Mouse (Mus musculus): ENCODE results near the gene Tead4. TPM values are rescaled to one million over a fixed set of nuclear protein-coding genes. Genes with fewer than 3 reads are reported as not detected.
A peak's percentile ranks its signal among the peaks of the same experiment; 100 is the strongest.

The Tead4 gene
- polyA plus RNA-seq (2015; fragmentation: Nextera tagmentation; extraction: Ambion mirVana): 0.47 and 0.52 TPM in 2 replicates

DNA sequence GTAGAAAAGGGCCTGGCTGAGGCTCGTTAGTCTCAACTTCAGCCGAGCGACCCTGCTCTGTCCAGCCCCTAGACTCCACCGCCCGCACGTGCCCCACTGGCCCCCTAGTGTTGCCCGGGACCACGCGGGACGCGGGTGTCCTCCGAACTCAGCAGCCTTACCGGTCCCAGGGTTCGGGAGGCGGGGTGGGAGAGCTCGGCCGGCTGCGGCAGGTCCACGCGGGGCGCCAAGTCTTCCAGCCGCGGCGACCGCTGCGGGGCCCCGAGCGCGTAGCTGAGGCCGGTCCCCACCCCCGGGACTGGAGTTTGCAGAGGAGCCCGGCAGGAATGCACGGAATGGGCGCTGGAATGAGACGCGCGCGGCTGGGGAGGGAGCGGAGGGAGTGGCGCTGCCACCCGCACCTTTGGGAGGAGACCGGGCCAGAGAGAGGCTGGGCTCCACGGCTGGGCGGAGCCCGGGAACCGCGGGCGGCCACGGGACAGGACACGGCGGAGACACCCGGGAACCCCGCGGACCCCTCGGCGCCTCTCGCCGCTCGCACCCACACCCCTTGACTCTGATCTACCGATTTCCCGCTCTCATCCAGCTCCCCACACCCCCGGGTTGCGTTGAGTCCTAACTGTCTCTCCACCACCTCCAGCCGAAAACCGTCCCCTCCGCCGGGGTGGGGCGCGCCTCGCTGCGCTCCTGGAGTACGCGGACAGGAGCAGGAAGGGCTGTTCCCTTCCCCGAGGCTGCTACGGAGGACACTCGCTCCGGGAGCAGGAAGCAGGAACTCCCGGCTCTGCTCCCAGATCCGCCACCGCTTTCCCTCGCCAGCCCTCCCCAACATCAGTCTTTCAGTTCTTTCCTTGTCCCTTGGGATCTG lies at the start of gene Tead4:
TSS of gene Tead4 (minus strand) at position 690 of the 868 bp plus-strand sequence.
- H3K4me2 ChIP-seq (ENCODE audit: low read length): peak within 1 kb of the TSS; percentile 96
- H3K4me1 ChIP-seq (replicated peaks; ENCODE audit: control insufficient read depth, insufficient read depth, low read length): peaks cover 25% of the 10 kb centered on the region
- H3K9ac ChIP-seq (replicated peaks; ENCODE audit: low read depth, low read length): peak within 1 kb of the TSS; percentile 61
- H3K36me3 ChIP-seq (ENCODE audit: control insufficient read depth, insufficient read depth): no peaks in the 10 kb centered on the region
- peak; percentile 63 for ATAC-seq
- H3K4me3 ChIP-seq (replicated peaks; ENCODE audit: low read length): peak within 1 kb of the TSS; percentile 63
- H3K9me3 ChIP-seq (ENCODE audit: control insufficient read depth, low read length): peaks cover 3% of the 10 kb centered on the region
- under 1% methylated on average over 60 of the region's 81 CpGs for WGBS
- peaks cover 35% of the 10 kb centered on the region for H3K27me3 ChIP-seq (replicated peaks; ENCODE audit: control insufficient read depth, insufficient read depth, low read length)
- no peak within 1 kb of the TSS for H3K27ac ChIP-seq (ENCODE audit: low read length)

DNA sequence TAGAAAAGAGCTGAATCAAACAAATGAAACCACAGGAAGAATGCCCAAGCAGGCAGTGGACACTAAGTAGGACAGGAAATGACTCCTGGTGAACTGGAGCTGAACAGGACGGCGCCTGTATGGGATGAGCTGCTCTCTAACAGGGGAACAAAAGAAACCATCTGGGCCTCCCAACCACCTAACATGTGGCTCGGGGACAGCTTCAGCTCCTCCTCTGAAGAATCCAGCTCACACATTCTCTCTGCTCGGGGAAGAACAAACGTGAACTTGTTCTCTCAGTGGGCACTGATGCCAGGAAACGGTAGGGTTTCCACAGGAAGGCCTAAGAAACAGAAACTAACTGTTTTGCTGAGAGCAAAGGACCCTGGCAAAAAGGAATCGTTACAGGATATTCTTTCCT lies 49.1 kb upstream of the Tead4 start:
- H3K36me3 ChIP-seq (ENCODE audit: control insufficient read depth, insufficient read depth): no peaks in the 10 kb centered on the region
- H3K4me2 ChIP-seq (ENCODE audit: low read length): no peak overlapping the region
- no peak overlapping the region for H3K4me3 ChIP-seq (replicated peaks; ENCODE audit: low read length)
- H3K27ac ChIP-seq (ENCODE audit: low read length): no peak overlapping the region
- H3K27me3 ChIP-seq (replicated peaks; ENCODE audit: control insufficient read depth, insufficient read depth, low read length): no peaks in the 10 kb centered on the region
- no peaks in the 10 kb centered on the region for H3K9me3 ChIP-seq (ENCODE audit: control insufficient read depth, low read length)
- peaks cover 14% of the 10 kb centered on the region for H3K4me1 ChIP-seq (replicated peaks; ENCODE audit: control insufficient read depth, insufficient read depth, low read length)
- ATAC-seq: no peak
- no peak overlapping the region for H3K9ac ChIP-seq (replicated peaks; ENCODE audit: low read depth, low read length)
- WGBS: 43% methylated on average over 7 of the region's 7 CpGs

DNA sequence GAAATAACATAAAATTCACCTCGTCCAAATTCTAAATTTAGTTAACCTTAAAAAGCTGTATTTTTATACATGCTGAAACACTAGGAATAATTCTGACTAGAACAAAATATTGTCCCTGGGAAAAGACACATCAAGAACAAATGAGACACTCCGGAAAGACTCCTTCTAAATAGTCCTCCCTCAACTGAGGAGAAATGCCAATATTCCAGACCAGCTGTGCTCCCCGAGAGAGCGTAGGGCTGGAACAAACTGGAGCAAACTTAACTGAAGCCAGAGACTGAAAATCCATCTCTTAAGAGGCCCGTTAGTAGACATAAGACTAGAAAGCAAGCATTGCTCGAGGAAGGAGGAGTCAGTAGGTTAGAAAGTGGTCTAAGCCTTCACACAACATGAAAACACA lies 46.2 kb upstream of the Tead4 start:
- 87% methylated on average over 6 of the region's 6 CpGs for WGBS
- H3K36me3 ChIP-seq (ENCODE audit: control insufficient read depth, insufficient read depth): no peaks in the 10 kb centered on the region

DNA sequence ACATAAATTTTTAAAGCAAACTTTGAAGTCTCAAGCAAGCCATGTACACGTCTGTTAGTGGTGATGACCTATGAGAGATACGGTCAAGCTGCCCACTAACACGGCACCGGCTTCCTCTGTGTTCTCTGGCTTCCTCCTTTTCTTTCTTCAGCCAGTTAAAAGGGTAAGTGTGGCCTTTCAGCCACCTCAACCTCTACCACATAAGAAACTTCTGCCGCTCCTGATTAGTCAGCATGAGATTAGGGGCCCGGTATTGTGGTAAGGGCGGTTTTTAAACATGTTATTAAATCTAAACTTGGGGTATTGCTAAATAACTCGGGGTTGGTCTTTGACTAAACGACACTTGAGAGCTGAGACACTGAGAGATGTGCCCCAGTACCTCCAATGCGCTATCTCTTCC lies 45.0 kb upstream of the Tead4 start:
- Histone ChIP-seq H3K9ac (replicated peaks; ENCODE audit: low read depth, low read length) (no peak overlapping the region), H3K4me1 (replicated peaks; ENCODE audit: control insufficient read depth, insufficient read depth, low read length) (no peaks in the 10 kb centered on the region), H3K27me3 (replicated peaks; ENCODE audit: control insufficient read depth, insufficient read depth, low read length) (no peaks in the 10 kb centered on the region), H3K4me2 (ENCODE audit: low read length) (no peak overlapping the region), H3K27ac (ENCODE audit: low read length) (no peak overlapping the region), H3K36me3 (ENCODE audit: control insufficient read depth, insufficient read depth) (no peaks in the 10 kb centered on the region), H3K4me3 (replicated peaks; ENCODE audit: low read length) (no peak overlapping the region), H3K9me3 (ENCODE audit: control insufficient read depth, low read length) (no peaks in the 10 kb centered on the region)
- 92% methylated on average over 10 of the region's 10 CpGs for WGBS
- no peak for ATAC-seq

More for the DNA sequence above, 46.2 kb upstream of the Tead4 start:
- no peak for ATAC-seq
- Histone ChIP-seq H3K4me2 (ENCODE audit: low read length) (no peak overlapping the region), H3K4me3 (replicated peaks; ENCODE audit: low read length) (no peak overlapping the region), H3K9ac (replicated peaks; ENCODE audit: low read depth, low read length) (no peak overlapping the region), H3K9me3 (ENCODE audit: control insufficient read depth, low read length) (no peaks in the 10 kb centered on the region), H3K27me3 (replicated peaks; ENCODE audit: control insufficient read depth, insufficient read depth, low read length) (no peaks in the 10 kb centered on the region), H3K27ac (ENCODE audit: low read length) (no peak overlapping the region), H3K4me1 (replicated peaks; ENCODE audit: control insufficient read depth, insufficient read depth, low read length) (no peaks in the 10 kb centered on the region)

DNA sequence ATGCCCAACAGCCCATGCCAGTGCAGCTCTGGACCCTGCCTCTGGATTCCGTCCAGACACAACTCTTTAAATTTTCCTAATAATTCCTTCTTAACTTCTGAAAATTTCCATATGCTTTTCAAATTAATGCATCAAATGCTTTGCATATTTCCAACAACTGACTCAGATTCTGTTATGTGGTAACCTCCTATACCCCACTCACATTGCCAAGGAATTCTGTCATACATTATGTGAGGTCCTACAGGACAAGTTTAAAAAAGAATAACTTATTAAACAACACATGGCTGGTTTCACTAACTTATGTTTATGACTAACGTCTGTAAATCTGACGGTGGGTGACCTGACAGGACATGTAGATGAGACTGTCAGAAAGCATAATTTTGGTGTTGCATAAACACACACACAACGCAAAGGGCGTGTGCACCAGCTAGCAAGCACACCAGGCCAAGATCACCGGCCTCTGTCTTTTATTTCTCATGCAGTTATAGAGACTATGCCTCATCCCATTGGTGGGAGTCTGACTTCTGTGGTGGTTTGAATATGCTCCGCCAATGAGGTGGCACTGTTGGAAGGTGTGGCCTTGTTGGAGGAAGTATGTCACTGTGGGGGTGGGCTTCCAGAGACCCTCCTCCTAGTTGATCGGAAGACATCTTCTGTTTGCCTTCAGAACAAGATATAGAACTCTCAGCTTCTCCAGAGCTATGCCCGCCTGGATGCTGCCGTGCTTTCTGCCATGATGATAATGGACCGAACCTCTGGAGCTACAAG lies 41.5 kb upstream of the Tead4 start:
- Histone ChIP-seq H3K9ac (replicated peaks; ENCODE audit: low read depth, low read length) (no peak overlapping the region), H3K4me1 (replicated peaks; ENCODE audit: control insufficient read depth, insufficient read depth, low read length) (peaks cover 9% of the 10 kb centered on the region), H3K4me2 (ENCODE audit: low read length) (no peak overlapping the region), H3K27ac (ENCODE audit: low read length) (no peak overlapping the region), H3K4me3 (replicated peaks; ENCODE audit: low read length) (no peak overlapping the region), H3K36me3 (ENCODE audit: control insufficient read depth, insufficient read depth) (no peaks in the 10 kb centered on the region), H3K9me3 (ENCODE audit: control insufficient read depth, low read length) (no peaks in the 10 kb centered on the region), H3K27me3 (replicated peaks; ENCODE audit: control insufficient read depth, insufficient read depth, low read length) (no peaks in the 10 kb centered on the region)
- ATAC-seq: no peak
- 95% methylated on average over 11 of the region's 11 CpGs for WGBS

DNA sequence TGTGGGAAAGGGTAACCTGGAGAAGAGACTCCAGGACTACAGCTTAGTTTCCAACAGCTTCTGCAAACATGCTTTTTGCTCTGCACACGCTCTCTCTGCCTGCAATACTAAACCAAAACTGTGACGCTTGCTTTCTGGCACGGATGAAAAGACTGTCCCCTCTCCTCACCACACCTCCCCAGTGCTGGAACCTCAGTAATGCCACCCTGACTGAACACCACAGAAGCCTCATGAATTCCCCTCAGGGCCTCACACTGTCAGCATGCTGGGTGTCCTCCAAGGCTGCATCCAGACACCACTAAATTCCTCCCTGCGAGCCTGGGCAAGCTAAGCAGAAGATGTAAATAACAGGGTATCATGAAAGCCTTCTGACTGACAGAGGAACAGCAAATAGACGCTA lies 38.3 kb upstream of the Tead4 start:
- Histone ChIP-seq H3K4me1 (replicated peaks; ENCODE audit: control insufficient read depth, insufficient read depth, low read length) (peaks cover 9% of the 10 kb centered on the region), H3K9ac (replicated peaks; ENCODE audit: low read depth, low read length) (no peak overlapping the region), H3K27me3 (replicated peaks; ENCODE audit: control insufficient read depth, insufficient read depth, low read length) (no peaks in the 10 kb centered on the region), H3K4me2 (ENCODE audit: low read length) (no peak overlapping the region), H3K9me3 (ENCODE audit: control insufficient read depth, low read length) (no peaks in the 10 kb centered on the region), H3K36me3 (ENCODE audit: control insufficient read depth, insufficient read depth) (no peaks in the 10 kb centered on the region), H3K27ac (ENCODE audit: low read length) (no peak overlapping the region), H3K4me3 (replicated peaks; ENCODE audit: low read length) (no peak overlapping the region)
- ATAC-seq: peak; percentile 34; the same call in 1 of the 2 replicates
- 41% methylated on average over 5 of the region's 5 CpGs for WGBS

DNA sequence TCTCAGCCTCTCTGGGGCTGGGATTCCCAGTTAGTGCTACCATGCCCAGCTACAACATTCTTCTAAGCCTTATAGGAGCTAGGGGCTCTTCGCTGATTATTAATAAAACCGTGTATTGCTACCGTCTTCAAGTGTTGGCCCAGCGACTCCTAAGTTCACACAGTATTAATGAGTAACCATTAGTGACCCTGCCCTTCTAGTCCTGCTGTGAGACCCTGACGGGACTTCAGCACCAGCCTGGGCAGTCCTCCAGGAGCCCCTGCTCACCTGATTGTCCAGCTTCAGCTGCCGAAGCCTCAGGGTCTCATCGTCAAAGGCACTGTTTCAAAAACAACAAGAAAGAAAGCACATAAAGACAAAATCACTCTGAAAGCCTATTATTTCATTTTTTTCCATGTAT lies 36.8 kb upstream of the Tead4 start:
- Histone ChIP-seq H3K4me1 (replicated peaks; ENCODE audit: control insufficient read depth, insufficient read depth, low read length) (peaks cover 9% of the 10 kb centered on the region), H3K9me3 (ENCODE audit: control insufficient read depth, low read length) (no peaks in the 10 kb centered on the region), H3K27me3 (replicated peaks; ENCODE audit: control insufficient read depth, insufficient read depth, low read length) (no peaks in the 10 kb centered on the region), H3K9ac (replicated peaks; ENCODE audit: low read depth, low read length) (no peak overlapping the region), H3K27ac (ENCODE audit: low read length) (no peak overlapping the region), H3K4me3 (replicated peaks; ENCODE audit: low read length) (no peak overlapping the region), H3K4me2 (ENCODE audit: low read length) (no peak overlapping the region), H3K36me3 (ENCODE audit: control insufficient read depth, insufficient read depth) (peaks cover 1% of the 10 kb centered on the region)
- ATAC-seq: no peak
- 66% methylated on average over 7 of the region's 7 CpGs for WGBS

DNA sequence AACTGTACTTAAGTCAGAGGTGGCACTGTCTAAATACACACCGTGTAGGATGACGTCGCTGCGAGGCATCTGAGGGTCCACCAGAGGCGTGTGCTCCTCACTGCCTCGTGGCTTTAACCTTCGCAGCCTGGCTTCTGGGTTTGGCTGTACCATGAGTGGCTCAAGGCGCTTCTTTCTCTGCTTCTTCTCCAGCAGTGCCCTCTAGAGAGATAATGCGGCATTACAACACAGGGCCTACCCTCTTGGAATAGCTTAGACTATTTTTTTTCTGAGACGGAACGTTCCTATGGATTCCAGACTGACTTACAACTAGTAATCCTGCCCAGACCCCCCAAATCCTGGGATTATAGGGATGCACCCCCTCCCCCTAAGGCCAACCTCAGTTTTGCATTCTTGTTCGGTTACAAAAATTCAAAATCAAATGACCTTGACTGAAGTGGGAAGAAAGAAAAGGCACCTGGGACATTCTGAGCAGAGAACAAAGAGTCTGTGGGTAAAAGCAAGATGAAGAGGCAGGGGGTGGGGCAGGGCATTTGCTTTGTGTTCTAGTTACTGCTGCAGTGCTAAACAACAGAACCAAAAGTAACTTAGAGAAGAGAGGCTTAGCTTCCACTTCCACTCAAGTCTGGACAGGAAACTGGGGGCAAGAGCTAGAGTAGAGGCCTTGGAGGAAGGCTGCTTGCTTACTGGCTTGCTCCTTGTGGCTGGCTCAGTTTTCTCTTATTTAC lies 33.9 kb upstream of the Tead4 start:
- H3K9me3 ChIP-seq (ENCODE audit: control insufficient read depth, low read length): peaks cover 6% of the 10 kb centered on the region; the same call in 1 of the 2 replicates
- no peak overlapping the region for H3K27ac ChIP-seq (ENCODE audit: low read length)
- H3K27me3 ChIP-seq (replicated peaks; ENCODE audit: control insufficient read depth, insufficient read depth, low read length): no peaks in the 10 kb centered on the region
- H3K4me1 ChIP-seq (replicated peaks; ENCODE audit: control insufficient read depth, insufficient read depth, low read length): peaks cover 6% of the 10 kb centered on the region
- H3K9ac ChIP-seq (replicated peaks; ENCODE audit: low read depth, low read length): peak overlapping the region; percentile 15
- H3K36me3 ChIP-seq (ENCODE audit: control insufficient read depth, insufficient read depth): peaks cover 10% of the 10 kb centered on the region
- 0 out of 2 replicates have a peak overlapping the region, but pooled peaks have one; percentile 11 for H3K4me3 ChIP-seq (replicated peaks; ENCODE audit: low read length)
- ATAC-seq: peak; percentile 77
- WGBS: 15% methylated on average over 12 of the region's 12 CpGs
- H3K4me2 ChIP-seq (ENCODE audit: low read length): no peak overlapping the region

DNA sequence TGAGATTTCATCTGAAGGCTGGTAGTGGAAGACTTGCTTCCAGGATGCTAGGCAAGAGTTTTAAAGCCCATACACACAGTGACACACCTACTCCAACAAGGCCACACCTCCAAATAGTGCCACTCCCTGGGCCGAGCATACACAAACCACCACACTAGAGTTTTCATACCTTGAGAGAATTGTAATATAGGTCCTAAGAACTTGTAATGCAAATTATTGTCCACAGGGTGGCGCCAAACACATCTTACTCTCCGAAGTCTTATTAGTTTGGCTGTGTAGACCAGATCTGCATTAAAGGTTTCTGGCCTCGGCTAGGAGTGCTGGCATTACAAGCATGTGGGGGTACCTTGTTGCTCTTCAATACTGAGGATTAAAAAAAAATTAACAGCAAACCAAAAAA lies 17.7 kb upstream of the Tead4 start:
- Histone ChIP-seq H3K9me3 (ENCODE audit: control insufficient read depth, low read length) (no peaks in the 10 kb centered on the region), H3K9ac (replicated peaks; ENCODE audit: low read depth, low read length) (no peak overlapping the region), H3K4me3 (replicated peaks; ENCODE audit: low read length) (no peak overlapping the region), H3K27me3 (replicated peaks; ENCODE audit: control insufficient read depth, insufficient read depth, low read length) (no peaks in the 10 kb centered on the region), H3K4me1 (replicated peaks; ENCODE audit: control insufficient read depth, insufficient read depth, low read length) (no peaks in the 10 kb centered on the region), H3K4me2 (ENCODE audit: low read length) (no peak overlapping the region), H3K36me3 (ENCODE audit: control insufficient read depth, insufficient read depth) (peaks cover 12% of the 10 kb centered on the region; the same call in 1 of the 2 replicates), H3K27ac (ENCODE audit: low read length) (no peak overlapping the region)
- WGBS: 6% methylated on average over 4 of the region's 4 CpGs
- ATAC-seq: peak; percentile 61

Data from forebrain, embryonic 16.5 days (tissue).